Mouse (Mus musculus): ENCODE measurements around the gene Hsd11b2.

DNA sequence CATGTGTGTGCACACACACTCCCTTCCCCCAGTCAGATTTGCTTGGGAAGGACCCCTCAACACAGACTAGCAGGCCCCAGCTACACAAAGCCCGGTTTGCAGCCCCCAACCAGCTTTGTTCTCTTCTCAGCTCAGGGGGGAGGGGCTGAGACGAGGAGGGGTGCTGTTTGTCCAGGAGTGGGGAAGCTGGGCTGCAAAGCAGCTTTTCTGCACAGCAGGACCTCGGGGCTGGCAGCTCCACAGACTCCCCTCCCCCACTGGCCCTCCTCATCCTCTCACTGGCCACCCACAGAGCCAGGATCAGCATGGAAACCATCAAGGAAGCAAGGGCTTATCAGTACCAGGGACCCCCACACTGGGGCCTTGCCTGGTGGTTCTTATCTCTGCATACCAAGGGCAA, 2.5 kb downstream of the Hsd11b2 start:
- TF ChIP-seq CTCF (IDR thresholded peaks at IDR 0.05; ENCODE audit: low read depth) (no peak), EP300 (IDR thresholded peaks at IDR 0.05; ENCODE audit: low read depth) (no peak)
